Mouse (Mus musculus) lung, adult 18-20 months (tissue): ENCODE results near the gene Gm9044.
"Not testable (repeated sequence)": the region's sequence is repeated elsewhere in the genome, so short reads cannot be mapped to it uniquely, and the experiment has no call there.

Source experiments
- DNase-seq, 2 experiments: peaks; one replicate each; pipeline ENCODE4 v3.0.0; 2022; ENCODE audit warnings: mixed read lengths in 2 of 2

Gene Gm9044

DNA sequence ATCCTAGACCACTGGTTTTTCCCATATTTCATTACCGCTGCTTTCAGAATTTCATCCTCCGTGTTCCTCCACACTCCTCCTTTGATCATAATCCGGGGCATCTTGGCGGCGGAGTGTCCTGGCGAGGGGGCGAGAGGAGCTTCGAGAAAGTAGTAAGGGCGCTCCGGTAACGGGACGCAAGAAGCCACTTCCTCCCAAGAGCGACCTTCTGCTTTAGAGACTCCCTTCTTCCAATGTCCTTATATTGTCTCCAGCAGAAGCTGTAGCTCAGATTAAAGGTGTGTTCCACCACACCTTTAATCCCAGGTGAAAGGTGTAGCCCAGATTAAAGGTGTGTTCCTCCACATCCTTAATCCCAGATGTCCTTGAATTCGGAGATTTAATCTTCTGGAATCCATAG is at the start of gene Gm9044:
Gm9044 (minus strand) TSS at position 101 of the 400 bp plus-strand sequence.
- DNase-seq, result not testable (repeated sequence)

DNA sequence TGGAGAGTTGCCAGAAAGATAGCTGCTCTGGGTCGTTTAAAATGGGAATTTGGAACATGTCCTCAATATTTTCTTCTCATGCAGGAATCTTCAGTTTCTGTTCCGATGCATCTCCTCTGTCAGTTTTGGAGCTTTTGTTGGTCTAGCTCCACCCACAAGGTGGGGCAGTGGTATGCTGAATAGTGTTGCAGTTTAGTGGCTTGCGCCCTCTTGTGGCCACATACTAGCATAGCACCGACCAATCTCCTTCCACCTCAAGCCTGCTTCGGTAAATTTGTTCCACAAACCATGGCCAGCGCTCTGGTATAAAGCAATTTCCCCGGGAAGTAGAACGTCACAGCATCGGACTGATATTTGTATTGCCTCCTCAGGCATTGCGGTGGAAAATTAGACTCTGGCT is 38.2 kb upstream of the Gm9044 start:
- DNase-seq, result peak; percentile 69 to 74

DNA sequence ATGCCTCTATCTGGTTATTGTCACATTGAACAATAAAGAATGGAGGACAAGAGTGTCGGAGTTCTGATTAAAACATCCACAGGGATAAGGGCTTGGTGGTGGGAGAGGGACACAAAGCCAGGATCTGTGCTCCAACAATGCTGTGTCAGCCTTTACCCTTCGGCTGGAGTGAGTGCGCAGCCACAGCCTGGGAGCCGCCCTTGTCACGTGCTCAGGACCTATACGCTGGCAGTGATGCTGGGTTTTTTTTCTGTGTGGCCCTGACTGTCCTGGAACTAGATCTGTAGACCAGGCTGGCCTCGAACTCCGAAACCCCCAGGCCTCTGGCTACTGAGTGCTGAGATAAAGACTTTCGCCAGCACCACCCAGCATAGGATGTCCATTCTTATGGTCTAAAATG is 37.3 kb upstream of the Gm9044 start:
- DNase-seq, result no peak

DNA sequence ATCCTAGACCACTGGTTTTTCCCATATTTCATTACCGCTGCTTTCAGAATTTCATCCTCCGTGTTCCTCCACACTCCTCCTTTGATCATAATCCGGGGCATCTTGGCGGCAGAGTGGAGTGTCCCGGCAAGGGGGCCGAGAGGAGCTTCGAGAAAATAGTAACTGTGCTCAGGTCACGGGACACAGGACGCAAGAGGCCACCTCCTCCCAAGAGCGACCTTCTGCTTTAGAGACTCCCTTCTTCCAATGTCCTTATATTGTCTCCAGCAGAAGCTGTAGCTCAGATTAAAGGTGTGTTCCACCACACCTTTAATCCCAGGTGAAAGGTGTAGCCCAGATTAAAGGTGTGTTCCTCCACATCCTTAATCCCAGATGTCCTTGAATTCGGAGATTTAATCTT is 21.8 kb upstream of the Gm9044 start, which contains the start of gene Gm9049:
Gm9049 (minus strand) TSS at position 101 of the 400 bp plus-strand sequence.
- DNase-seq, result not testable (repeated sequence)

DNA sequence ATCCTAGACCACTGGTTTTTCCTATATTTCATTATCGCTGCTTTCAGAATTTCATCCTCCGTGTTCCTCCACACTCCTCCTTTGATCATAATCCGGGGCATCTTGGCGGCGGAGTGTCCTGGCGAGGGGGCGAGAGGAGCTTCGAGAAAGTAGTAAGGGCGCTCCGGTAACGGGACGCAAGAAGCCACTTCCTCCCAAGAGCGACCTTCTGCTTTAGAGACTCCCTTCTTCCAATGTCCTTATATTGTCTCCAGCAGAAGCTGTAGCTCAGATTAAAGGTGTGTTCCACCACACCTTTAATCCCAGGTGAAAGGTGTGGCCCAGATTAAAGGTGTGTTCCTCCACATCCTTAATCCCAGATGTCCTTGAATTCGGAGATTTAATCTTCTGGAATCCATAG is 16.4 kb upstream of the Gm9044 start, which contains the start of gene Gm9048:
Gm9048 (minus strand) TSS at position 101 of the 400 bp plus-strand sequence.
- not testable (repeated sequence) for DNase-seq

DNA sequence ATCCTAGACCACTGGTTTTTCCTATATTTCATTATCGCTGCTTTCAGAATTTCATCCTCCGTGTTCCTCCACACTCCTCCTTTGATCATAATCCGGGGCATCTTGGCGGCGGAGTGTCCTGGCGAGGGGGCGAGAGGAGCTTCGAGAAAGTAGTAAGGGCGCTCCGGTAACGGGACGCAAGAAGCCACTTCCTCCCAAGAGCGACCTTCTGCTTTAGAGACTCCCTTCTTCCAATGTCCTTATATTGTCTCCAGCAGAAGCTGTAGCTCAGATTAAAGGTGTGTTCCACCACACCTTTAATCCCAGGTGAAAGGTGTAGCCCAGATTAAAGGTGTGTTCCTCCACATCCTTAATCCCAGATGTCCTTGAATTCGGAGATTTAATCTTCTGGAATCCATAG is 10.9 kb upstream of the Gm9044 start, which contains the start of gene Gm9046:
Gm9046 (minus strand) TSS at position 101 of the 400 bp plus-strand sequence.
- not testable (repeated sequence) for DNase-seq

- DNase-seq, result not testable (repeated sequence)
Measured at GRCm38 (mm10) chr10:118337731-118338130, 5.5 kb upstream of the Gm9044 start, which contains the start of gene Gm9045. Gm9045 (minus strand) TSS chr10:118337831.

GRCm38 (mm10) chr10:118326869-118327268 is 5.3 kb downstream of the Gm9044 start, which contains the start of gene Gm9040:
Gm9040 (minus strand) TSS chr10:118326969.
- not testable (repeated sequence) for DNase-seq

DNA sequence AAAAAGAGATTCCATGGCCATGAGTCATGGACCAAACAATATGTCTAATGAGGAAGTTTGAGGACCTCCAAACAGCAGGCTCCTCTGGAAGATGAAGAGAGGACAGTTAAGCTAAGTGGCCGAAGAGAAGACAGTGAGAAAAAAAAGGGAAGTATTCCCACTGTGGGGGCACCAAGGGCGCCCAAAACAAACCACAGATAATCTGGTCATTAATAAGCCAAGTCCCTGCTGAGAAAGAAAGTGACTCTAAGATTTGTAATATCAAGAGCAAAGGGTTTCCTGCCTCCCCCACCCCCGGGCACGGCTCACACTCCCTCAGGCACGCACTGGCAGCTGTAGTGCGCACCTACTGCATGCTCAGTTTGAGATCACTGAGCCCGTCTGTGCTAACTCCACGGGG is 13.2 kb downstream of the Gm9044 start:
- DNase-seq, result no peak

- not testable (repeated sequence) for DNase-seq
Measured at GRCm38 (mm10) chr10:118302133-118302532, 30.1 kb downstream of the Gm9044 start.

DNA sequence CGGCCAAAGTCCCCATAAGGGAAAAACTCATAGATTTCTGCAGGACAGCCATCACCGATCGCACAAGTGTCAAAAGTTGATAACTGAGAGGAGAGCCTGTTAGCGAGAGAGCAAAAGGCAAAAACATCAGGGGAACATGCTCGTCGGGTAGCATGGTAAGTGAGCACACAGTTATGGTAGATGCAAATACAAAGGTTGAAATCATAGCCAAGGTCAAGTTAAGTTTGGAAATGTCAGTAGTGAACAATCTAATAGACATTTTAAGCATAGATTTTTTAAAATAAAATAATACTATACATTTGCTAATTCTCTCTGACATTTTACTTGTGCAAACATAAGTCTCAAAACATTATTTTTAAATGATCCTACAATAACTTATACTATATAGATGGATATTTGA is 37.3 kb downstream of the Gm9044 start, which contains the start of gene Iltifb:
Iltifb (minus strand) TSS at position 101 of the 400 bp plus-strand sequence.
- DNase-seq, result no peak

GRCm38 (mm10) chr10:118283016-118283415 is 49.2 kb downstream of the Gm9044 start:
- DNase-seq, result not testable (repeated sequence)

GRCm38 (mm10) chr10:118282565-118282964 is 49.6 kb downstream of the Gm9044 start:
- DNase-seq, result not testable (repeated sequence)
